Comparison of ENCODE assay signal across 8 mouse cellular contexts in genomic region chr7:144470545-144471059, GRCm38 (mm10). TPM values are rescaled to one million over a fixed set of nuclear protein-coding genes. Genes with fewer than 3 reads are reported as not detected.
DNase-seq lines count a peak whose midpoint lies in the region; ATAC-seq and TF ChIP-seq lines count a peak whose summit lies in the region.

Cttn (minus strand) TSS chr7:144471009.

- H3K9me3 ChIP-seq in heart, embryonic 11.5 days (replicated peaks; ENCODE audit: control insufficient read depth, low read length), result no peaks in the 10 kb centered on the region
- no peaks in the 10 kb centered on the region for H3K9me3 ChIP-seq in kidney, embryonic 15.5 days (replicated peaks)
- no peaks in the 10 kb centered on the region for H3K9me3 ChIP-seq in limb, embryonic 14.5 days (ENCODE audit: control insufficient read depth, low read length)
- no peaks in the 10 kb centered on the region for H3K9me3 ChIP-seq in midbrain, embryonic 15.5 days

- H3K4me3 ChIP-seq in brown adipose tissue, adult 24 weeks (ENCODE audit: insufficient read depth, low read depth, low read length), result peak within 1 kb of the TSS; percentile 70
- peak within 1 kb of the TSS; percentile 92 for H3K4me3 ChIP-seq in heart, embryonic 11.5 days (ENCODE audit: low read depth, low read length)
- peak within 1 kb of the TSS; percentile 97 for H3K4me3 ChIP-seq in kidney, embryonic 15.5 days (replicated peaks)
- peak within 1 kb of the TSS; percentile 93 for H3K4me3 ChIP-seq in limb, embryonic 14.5 days (replicated peaks; ENCODE audit: low read length)
- peak within 1 kb of the TSS; percentile 96 for H3K4me3 ChIP-seq in midbrain, embryonic 15.5 days

- H3K27me3 ChIP-seq in heart, embryonic 11.5 days (ENCODE audit: control insufficient read depth, insufficient read depth, low read length), result no peaks in the 10 kb centered on the region
- no peaks in the 10 kb centered on the region for H3K27me3 ChIP-seq in kidney, embryonic 15.5 days
- H3K27me3 ChIP-seq in limb, embryonic 14.5 days (ENCODE audit: control insufficient read depth, insufficient read depth, low read length), result no peaks in the 10 kb centered on the region
- no peaks in the 10 kb centered on the region for H3K27me3 ChIP-seq in midbrain, embryonic 15.5 days (replicated peaks)

- peak within 1 kb of the TSS; percentile 92 for H3K4me2 ChIP-seq in heart, embryonic 11.5 days
- H3K4me2 ChIP-seq in kidney, embryonic 15.5 days, result peak within 1 kb of the TSS; percentile 82
- peak within 1 kb of the TSS; percentile 74 for H3K4me2 ChIP-seq in limb, embryonic 14.5 days (replicated peaks; ENCODE audit: low read depth, low read length, severe bottlenecking)
- H3K4me2 ChIP-seq in midbrain, embryonic 15.5 days, result peak within 1 kb of the TSS; percentile 92

- 1% methylated on average over 30 of the region's 30 CpGs for WGBS in heart, embryonic 11.5 days (ENCODE audit: insufficient replicate concordance)
- under 1% methylated on average over 30 of the region's 30 CpGs for WGBS in kidney, embryonic 15.5 days
- WGBS in limb, embryonic 14.5 days, result 2% methylated on average over 30 of the region's 30 CpGs
- under 1% methylated on average over 30 of the region's 30 CpGs for WGBS in midbrain, embryonic 15.5 days

- peak; percentile 88 for ATAC-seq in erythroid progenitor cell, adult 5-6 weeks (replicated peaks; ENCODE audit: low FRiP score, poor library complexity, severe bottlenecking)
- ATAC-seq in heart, embryonic 11.5 days (replicated peaks; ENCODE audit: insufficient number of reproducible peaks, low FRiP score, low TSS enrichment), result peak; percentile 85
- peak; percentile 94 for ATAC-seq in kidney, embryonic 15.5 days (replicated peaks; ENCODE audit: low FRiP score)
- ATAC-seq in limb, embryonic 14.5 days (ENCODE audit: low FRiP score, low read depth), result peak; percentile 94
- peak; percentile 97 for ATAC-seq in midbrain, embryonic 15.5 days (replicated peaks)

- peak within 1 kb of the TSS; percentile 97 for H3K9ac ChIP-seq in heart, embryonic 11.5 days (ENCODE audit: low read depth, low read length)
- H3K9ac ChIP-seq in kidney, embryonic 15.5 days, result peak within 1 kb of the TSS; percentile 98
- peak within 1 kb of the TSS; percentile 91 for H3K9ac ChIP-seq in limb, embryonic 14.5 days (ENCODE audit: low read depth, low read length, severe bottlenecking)
- peak within 1 kb of the TSS; percentile 95 for H3K9ac ChIP-seq in midbrain, embryonic 15.5 days

- H3K4me1 ChIP-seq in brown adipose tissue, adult 24 weeks (ENCODE audit: control insufficient read depth, insufficient read depth, insufficient read length, low read length), result no peaks in the 10 kb centered on the region
- peaks cover 18% of the 10 kb centered on the region for H3K4me1 ChIP-seq in heart, embryonic 11.5 days (ENCODE audit: control insufficient read depth, insufficient read depth, low read length)
- H3K4me1 ChIP-seq in kidney, embryonic 15.5 days, result peaks cover 28% of the 10 kb centered on the region
- peaks cover 11% of the 10 kb centered on the region for H3K4me1 ChIP-seq in limb, embryonic 14.5 days (ENCODE audit: control insufficient read depth, insufficient read depth, low read length)
- peaks cover 26% of the 10 kb centered on the region for H3K4me1 ChIP-seq in midbrain, embryonic 15.5 days

- peaks cover 2% of the 10 kb centered on the region; the same call in 1 of the 2 replicates for H3K36me3 ChIP-seq in heart, embryonic 11.5 days (ENCODE audit: control insufficient read depth, insufficient read depth, low read length)
- H3K36me3 ChIP-seq in kidney, embryonic 15.5 days, result peaks cover 18% of the 10 kb centered on the region
- peaks cover 11% of the 10 kb centered on the region; the same call in 1 of the 2 replicates for H3K36me3 ChIP-seq in limb, embryonic 14.5 days (ENCODE audit: control insufficient read depth, insufficient read depth, low read length)
- H3K36me3 ChIP-seq in midbrain, embryonic 15.5 days (replicated peaks), result peaks cover 5% of the 10 kb centered on the region; the same call in 1 of the 2 replicates

- DNase-seq in 3T3-L1 (ENCODE audit: low read depth, low spot score), result peak; percentile 88
- peak; percentile 88 for DNase-seq in limb, embryonic 14.5 days (ENCODE audit: low spot score)
- peak; percentile 33 to 39 for DNase-seq in spleen, postnatal 36 days (ENCODE audit: low spot score in 2 of 2)

- TF ChIP-seq POLR2A in limb, embryonic 14.5 days (IDR thresholded peaks at IDR 0.05; ENCODE audit: borderline replicate concordance, extremely low read depth, insufficient read depth, insufficient read length), result peak; percentile 85; the same call in 1 of the 2 replicates

- peak within 1 kb of the TSS; percentile 78 for H3K27ac ChIP-seq in brown adipose tissue, adult 24 weeks (replicated peaks; ENCODE audit: low read depth, low read length)
- peak within 1 kb of the TSS; percentile 85 for H3K27ac ChIP-seq in heart, embryonic 11.5 days (ENCODE audit: low read depth, low read length)
- peak within 1 kb of the TSS; percentile 91 for H3K27ac ChIP-seq in kidney, embryonic 15.5 days
- peak within 1 kb of the TSS; percentile 79 for H3K27ac ChIP-seq in limb, embryonic 14.5 days (replicated peaks; ENCODE audit: low read depth, low read length)
- peak within 1 kb of the TSS; percentile 81 for H3K27ac ChIP-seq in midbrain, embryonic 15.5 days

RNA-seq across cellular contexts. Expression of gene Cttn, which starts in this region (rescaled TPM):
- polyA plus RNA-seq in brown adipose tissue, adult 24 weeks (2012; ENCODE audit: insufficient read depth, insufficient read length, missing spikeins), result 27.8 and 43.9 TPM in 2 replicates
- total RNA-seq in erythroid progenitor cell, adult 5-6 weeks (2015; ENCODE audit: low replicate concordance), result 1.3 and 4.3 TPM in 2 replicates
- 4.1 and 6.9 TPM in 2 replicates for total RNA-seq in erythroid progenitor cell, adult 5-6 weeks (2017; ENCODE audit: low replicate concordance)
- 128 and 153 TPM in 2 replicates for polyA plus RNA-seq in heart, embryonic 11.5 days (2014; fragmentation: Nextera tagmentation; extraction: Ambion mirVana)
- 167 and 180 TPM in 2 replicates for polyA plus RNA-seq in kidney, embryonic 15.5 days (2015; fragmentation: Nextera tagmentation; extraction: Ambion mirVana)
- 188 and 190 TPM in 2 replicates for polyA plus RNA-seq in limb, embryonic 14.5 days (2012; rRNA removed)
- 174 and 180 TPM in 2 replicates for polyA plus RNA-seq in limb, embryonic 14.5 days (2014; fragmentation: Nextera tagmentation; extraction: Ambion mirVana)
- polyA plus RNA-seq in midbrain, embryonic 15.5 days (2015; fragmentation: Nextera tagmentation; extraction: Ambion mirVana), result 189 and 191 TPM in 2 replicates

Comparison
In these comparisons a context has a peak if more than half of its experiments do, and no peak if none do; other contexts are left out.
1. Peak in every context shown above with its lines: DNase-seq, ATAC-seq, H3K4me3 ChIP-seq and H3K27ac ChIP-seq.
2. DNase-seq: peak in every context shown above with its lines; median percentile 88 in 3T3-L1; 88 in limb, embryonic 14.5 days; 36 in spleen, postnatal 36 days.